Mouse (Mus musculus) liver, embryonic 14.5 days (tissue): ENCODE data around the gene Hist2h3c1. TPM values are rescaled to one million over a fixed set of nuclear protein-coding genes. Genes with fewer than 3 reads are reported as not detected.
"Not testable (repeated sequence)": the region's sequence is repeated elsewhere in the genome, so short reads cannot be mapped to it uniquely, and the experiment has no call there.

Source experiments
- ATAC-seq: fragments of 200-750 bp; cut with Nextera tagmentation; 2 replicates; pipeline ENCODE4 v1.8.0; 2017; ENCODE audit warnings: moderate number of reproducible peaks, mild to moderate bottlenecking, moderate library complexity; ENCODE audit not compliant: insufficient read depth
- DNase-seq, 3 experiments: peaks; one replicate each; pipeline ENCODE4 v3.0.0-alpha.2; 2012 to 2013; ENCODE audit warnings: low read depth in 3 of 3, low spot score in 3 of 3
- H3K27ac ChIP-seq: fragments of 300-500 bp; sonication (generic); 2 replicates; pipeline ENCODE4 v1.5.1; 2014; ENCODE audit warnings: moderate library complexity, mild to moderate bottlenecking, control low read depth, inconsistent platforms
- H3K27me3 ChIP-seq: fragments of 300-500 bp; sonication (generic); 2 replicates; pipeline ENCODE4 v1.6.1; 2014; ENCODE audit warnings: mild to moderate bottlenecking, low read length, moderate library complexity; ENCODE audit not compliant: control insufficient read depth, insufficient read depth
- H3K36me3 ChIP-seq: fragments of 300-500 bp; sonication (generic); replicated peaks from 2 replicates; pipeline ENCODE4 v1.6.1; 2014; ENCODE audit warnings: low read depth; ENCODE audit not compliant: control insufficient read depth, insufficient read depth
- H3K4me1 ChIP-seq, 2 experiments: fragments of 200-500 bp in 1 of 2; fragments of 300-500 bp in 1 of 2; sonication (generic) in 1 of 2; replicated peaks; 2 replicates each; pipeline ENCODE4 v1.6.1; 2012 to 2014; ENCODE audit warnings: antibody characterized with exemption in 1 of 2, inconsistent platforms in 1 of 2, low read length in 1 of 2; ENCODE audit not compliant: control insufficient read depth in 2 of 2, insufficient read depth in 2 of 2
- H3K4me2 ChIP-seq: fragments of 300-500 bp; sonication (generic); 2 replicates; pipeline ENCODE4 v1.6.1; 2014; ENCODE audit warnings: low read depth, mild to moderate bottlenecking, control low read depth, moderate library complexity
- H3K4me3 ChIP-seq, 2 experiments: fragments of 200-500 bp in 1 of 2; fragments of 300-500 bp in 1 of 2; sonication (generic) in 1 of 2; 2 replicates each; pipeline ENCODE4 v1.5.1; 2012 to 2014; ENCODE audit warnings: low read depth in 2 of 2, low read length in 2 of 2, mild to moderate bottlenecking in 2 of 2, control low read depth in 1 of 2, inconsistent platforms in 1 of 2, moderate library complexity in 1 of 2; ENCODE audit not compliant: insufficient read depth in 1 of 2
- H3K9ac ChIP-seq: fragments of 300-500 bp; sonication (generic); replicated peaks from 2 replicates; pipeline ENCODE4 v1.6.1; 2014; ENCODE audit warnings: mild to moderate bottlenecking, control low read depth, moderate library complexity
- H3K9me3 ChIP-seq: fragments of 300-500 bp; sonication (generic); 2 replicates; pipeline ENCODE4 v1.6.1; 2016; ENCODE audit warnings: low read length, mixed read lengths; ENCODE audit not compliant: control insufficient read depth
- CTCF ChIP-seq: IDR thresholded peaks from 2 replicates; pipeline ENCODE4 v1.5.1; 2016; ENCODE audit warnings: antibody characterized with exemption, low read depth, control low read depth
- EP300 ChIP-seq: IDR thresholded peaks from 2 replicates; pipeline ENCODE4 v1.6.1; 2016; ENCODE audit warnings: antibody characterized with exemption, low read depth
- WGBS: fragments of 180-500 bp; shearing (Covaris S2); extraction: QIAGEN DNeasy Blood & Tissue Kit; methylation state at CpG from one replicate; pipeline ENCODE4 v1.1.7; 2014; ENCODE audit not compliant: insufficient replicate concordance; 5-methylcytosine and 5-hydroxymethylcytosine counted together
- polyA plus RNA-seq, 2 experiments: library from polyadenylated mRNA; depleted of rRNA in 1 of 2; stranded (reverse) in 1 of 2; unstranded in 1 of 2; fragments of >200 nt; fragmentation: Nextera tagmentation in 1 of 2; extraction: Ambion mirVana in 1 of 2; gene quantifications; 2 replicates each; pipeline versions ENCODE4 v1.2.1 to v1.2.3; 2012 to 2014

Gene Hist2h3c1
- polyA plus RNA-seq, 2 experiments: 2.4 to 2.6 TPM

DNA sequence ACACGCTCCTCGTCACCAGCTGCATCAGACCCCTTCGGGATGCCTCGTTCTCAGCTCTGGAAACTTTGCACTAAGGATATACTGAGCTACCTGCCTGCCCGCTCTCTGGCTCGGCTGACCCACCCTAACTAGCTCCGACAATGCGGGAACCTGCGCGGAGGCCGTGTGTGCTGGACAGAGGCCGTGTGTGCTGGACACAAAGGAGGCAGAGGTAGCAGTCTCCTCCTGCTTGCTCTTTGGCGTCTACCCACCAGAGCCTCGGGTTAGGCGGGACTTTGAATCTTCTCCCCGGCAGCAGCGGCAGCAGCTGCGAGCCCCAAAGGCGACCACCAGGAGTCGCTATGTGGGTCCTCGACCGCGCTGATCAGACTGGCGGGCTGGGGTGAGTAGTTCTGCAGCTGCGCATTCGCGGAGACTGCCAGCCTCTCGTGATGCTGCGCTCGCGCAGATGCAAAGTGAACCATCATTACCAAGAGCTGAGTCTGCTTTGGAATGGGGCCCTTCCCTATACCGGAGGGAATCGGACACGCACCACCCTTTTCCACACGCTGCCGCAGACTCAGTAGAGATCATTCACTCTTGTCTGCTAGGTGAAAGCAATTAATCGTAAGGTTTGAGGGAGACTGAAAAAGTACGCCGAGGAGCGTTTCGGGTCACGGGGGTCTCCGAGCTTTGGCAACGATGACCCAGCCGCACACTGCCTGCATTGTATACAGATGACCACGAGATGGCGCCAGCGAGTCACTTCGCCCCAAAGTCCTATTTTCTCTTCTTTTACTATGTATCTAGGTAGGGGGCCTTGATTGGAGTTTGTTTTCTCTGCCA is 31.5 kb downstream of the Hist2h3c1 start:
- peak overlapping the region; percentile 70 to 74 for H3K4me3 ChIP-seq
- under 1% methylated on average over 49 of the region's 49 CpGs for WGBS
- ATAC-seq (peak; percentile 91), DNase-seq (peak; percentile 69 to 74 (median 72))
- peaks cover 10 to 13% of the 10 kb centered on the region in 2 experiments; a peak in 3 of 4 replicates for H3K4me1 ChIP-seq
- peak overlapping the region; percentile 74 for H3K27ac ChIP-seq
- no peaks in the 10 kb centered on the region for H3K9me3 ChIP-seq
- no peaks in the 10 kb centered on the region for H3K27me3 ChIP-seq
- no peaks in the 10 kb centered on the region for H3K36me3 ChIP-seq
- TF ChIP-seq EP300 (no peak), CTCF (peak; percentile 90)
- H3K9ac ChIP-seq: peak overlapping the region; percentile 90
- H3K4me2 ChIP-seq: peak overlapping the region; percentile 98

DNA sequence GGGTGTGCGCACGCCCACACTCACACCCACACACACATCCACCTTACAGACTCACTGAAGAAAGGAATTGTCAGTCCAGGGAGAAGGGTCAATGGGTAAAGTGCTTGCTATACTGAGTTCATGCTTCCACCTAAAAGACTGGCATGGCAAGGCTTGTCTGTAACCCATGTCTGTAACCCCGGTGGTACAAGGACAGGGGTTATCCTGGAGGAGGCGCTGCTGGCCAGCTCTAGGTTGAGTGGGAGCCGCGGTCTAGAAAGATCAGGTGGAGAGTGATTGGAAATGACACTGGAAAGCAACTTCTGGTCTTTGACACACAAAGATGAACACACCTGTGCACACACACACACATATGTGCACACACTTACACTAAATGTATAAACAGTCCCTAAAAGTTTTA is 34.2 kb downstream of the Hist2h3c1 start:
- H3K36me3 ChIP-seq: no peaks in the 10 kb centered on the region
- no peak overlapping the region for H3K4me2 ChIP-seq
- no peak overlapping the region for H3K4me3 ChIP-seq
- WGBS: 48% methylated on average over 6 of the region's 6 CpGs
- no peaks in the 10 kb centered on the region; the same call in 1 of the 2 replicates for H3K27me3 ChIP-seq
- DNase-seq: no peak
- peak; percentile 44 for TF ChIP-seq CTCF
- no peak for TF ChIP-seq EP300
- H3K27ac ChIP-seq: no peak overlapping the region
- H3K9ac ChIP-seq: no peak overlapping the region
- H3K9me3 ChIP-seq: no peaks in the 10 kb centered on the region
- no peak for ATAC-seq
- peaks cover 5 to 7% of the 10 kb centered on the region in 2 experiments; a peak in 3 of 4 replicates for H3K4me1 ChIP-seq

DNA sequence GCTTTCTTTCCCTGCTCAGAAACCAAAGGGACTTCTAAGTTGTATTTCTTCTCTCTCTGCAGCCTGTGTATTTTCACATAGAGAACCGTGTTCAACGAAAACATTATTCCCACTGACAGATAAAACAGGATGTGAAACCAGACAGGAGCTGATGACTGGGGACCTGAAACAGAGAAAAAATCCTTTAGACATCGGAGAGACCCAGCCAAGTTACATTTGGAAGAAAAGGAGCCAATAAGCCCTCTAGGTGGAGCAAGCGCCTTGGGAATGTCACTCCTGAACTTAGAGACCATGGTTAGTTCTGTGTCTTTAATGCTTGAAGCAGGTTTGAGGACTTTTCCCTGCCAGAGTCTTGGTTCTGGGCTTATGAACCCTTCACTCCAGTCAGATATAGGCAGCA is 38.0 kb downstream of the Hist2h3c1 start:
- Histone ChIP-seq H3K4me2 (no peak overlapping the region), H3K9me3 (no peaks in the 10 kb centered on the region), H3K4me1 (no peaks in the 10 kb centered on the region), H3K9ac (no peak overlapping the region), H3K27me3 (no peaks in the 10 kb centered on the region; the same call in 1 of the 2 replicates), H3K36me3 (no peaks in the 10 kb centered on the region), H3K4me3 (no peak overlapping the region), H3K27ac (no peak overlapping the region)
- WGBS: 16% methylated on average over 4 of the region's 4 CpGs
- DNase-seq (no peak), ATAC-seq (no peak)
- TF ChIP-seq CTCF (peak; percentile 34), EP300 (no peak)

DNA sequence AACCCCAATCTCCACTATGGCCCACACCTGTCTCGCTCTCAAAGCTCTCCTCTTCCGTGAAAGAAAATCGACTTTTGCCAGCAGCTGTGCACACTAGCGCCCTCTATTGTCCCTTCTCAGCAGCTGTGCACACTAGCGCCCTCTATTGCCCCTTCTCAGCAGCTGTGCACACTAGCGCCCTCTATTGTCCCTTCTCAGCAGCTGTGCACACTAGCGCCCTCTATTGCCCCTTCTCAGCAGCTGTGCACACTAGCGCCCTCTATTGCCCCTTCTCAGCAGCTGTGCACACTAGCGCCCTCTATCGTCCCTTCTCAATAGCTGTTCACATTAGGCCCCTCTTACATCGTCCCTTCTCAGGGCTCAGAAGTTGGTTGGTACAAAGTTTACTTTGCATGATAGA is 40.8 kb downstream of the Hist2h3c1 start:
- DNase-seq, H3K9me3 ChIP-seq, H3K4me3 ChIP-seq, H3K27me3 ChIP-seq, ATAC-seq, H3K27ac ChIP-seq, H3K9ac ChIP-seq, H3K36me3 ChIP-seq, H3K4me2 ChIP-seq, H3K4me1 ChIP-seq: not testable (repeated sequence)
- peak; percentile 91 for TF ChIP-seq CTCF
- whole genome bisulfite sequencing: 82% methylated on average over 11 of the region's 11 CpGs

DNA sequence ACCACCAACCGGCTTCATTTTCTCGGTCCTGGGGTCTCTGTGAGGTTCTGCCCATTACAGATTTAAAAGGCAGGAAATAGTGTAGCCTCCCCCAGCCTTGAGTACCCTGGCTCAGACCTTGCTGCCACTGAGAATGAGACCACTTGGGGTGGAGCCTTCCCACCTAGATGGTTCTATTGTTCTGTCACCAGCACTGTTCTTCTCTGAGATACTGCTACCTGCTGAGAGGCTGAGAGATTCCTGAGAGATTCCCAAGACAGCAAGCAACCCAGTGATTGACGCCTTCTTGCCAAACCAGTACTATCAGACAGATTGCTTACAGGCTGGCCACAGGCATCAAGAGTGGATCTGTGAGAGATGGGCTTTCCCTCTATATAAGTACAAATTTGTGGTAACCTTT is 42.7 kb downstream of the Hist2h3c1 start:
- Histone ChIP-seq H3K4me3 (no peak overlapping the region), H3K36me3 (no peaks in the 10 kb centered on the region), H3K27ac (no peak overlapping the region), H3K4me1 (no peaks in the 10 kb centered on the region), H3K4me2 (no peak overlapping the region), H3K27me3 (no peaks in the 10 kb centered on the region), H3K9ac (no peak overlapping the region), H3K9me3 (no peaks in the 10 kb centered on the region)
- TF ChIP-seq CTCF (no peak), EP300 (no peak)
- ATAC-seq: no peak
- no peak for DNase-seq
- 54% methylated on average over 3 of the region's 3 CpGs for WGBS

DNA sequence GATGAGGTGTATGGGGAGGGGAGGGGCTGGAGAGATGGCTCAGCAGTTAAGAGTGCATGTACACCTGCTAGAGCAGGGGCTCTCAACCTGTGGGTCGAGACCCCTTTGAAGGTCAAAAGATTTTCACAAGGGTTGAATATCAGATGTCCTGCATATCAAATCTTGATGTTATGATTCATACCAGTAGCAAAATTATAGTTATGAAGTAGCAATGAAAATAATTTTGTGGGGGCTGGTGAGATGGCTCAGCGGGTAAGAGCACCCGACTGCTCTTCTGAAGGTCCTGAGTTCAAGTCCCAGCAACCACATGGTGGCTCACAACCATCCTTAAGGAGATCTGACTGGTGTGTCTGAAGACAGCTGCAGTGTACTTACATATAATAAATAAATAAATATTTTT is 44.2 kb downstream of the Hist2h3c1 start:
- ATAC-seq, H3K9me3 ChIP-seq, H3K27ac ChIP-seq, H3K9ac ChIP-seq, H3K27me3 ChIP-seq, DNase-seq, H3K4me2 ChIP-seq, H3K4me1 ChIP-seq, H3K4me3 ChIP-seq, H3K36me3 ChIP-seq: not testable (repeated sequence)
- WGBS: 71% methylated on average over 3 of the region's 3 CpGs
